Mouse (Mus musculus): ENCODE measurements around the gene Ranbp17.

GRCm38 (mm10) chr11:33332137-33332536, 181.4 kb downstream of the Ranbp17 start:
- no peak for TF ChIP-seq CTCF (IDR thresholded peaks at IDR 0.05; ENCODE audit: low read depth)
- TF ChIP-seq EP300 (IDR thresholded peaks at IDR 0.05; ENCODE audit: low read depth) = no peak

Data from liver, postnatal 0 days (tissue).